Mouse (Mus musculus) stomach, postnatal 0 days (tissue): ENCODE measurements around the gene S100b. TPM values are rescaled to one million over a fixed set of nuclear protein-coding genes. Genes with fewer than 3 reads are reported as not detected.

ENCODE experiments used
- ATAC-seq: fragments of 200-750 bp; cut with Nextera tagmentation; 2 replicates; pipeline ENCODE4 v1.8.0; 2017; ENCODE audit not compliant: low FRiP score, low TSS enrichment
- DNase-seq: peaks from one replicate; pipeline ENCODE4 v3.0.0-alpha.2; 2016; ENCODE audit warnings: low spot score
- H3K27ac ChIP-seq: fragments of 300-500 bp; sonication (generic); replicated peaks from 2 replicates; pipeline ENCODE4 v1.5.1; 2014; ENCODE audit warnings: mild to moderate bottlenecking, control low read depth
- H3K27me3 ChIP-seq: fragments of 300-500 bp; sonication (generic); 2 replicates; pipeline ENCODE4 v1.6.1; 2014; ENCODE audit warnings: low read length; ENCODE audit not compliant: control insufficient read depth, insufficient read depth
- H3K36me3 ChIP-seq: fragments of 300-500 bp; sonication (generic); 2 replicates; pipeline ENCODE4 v1.6.1; 2014; ENCODE audit warnings: low read length, mixed read lengths; ENCODE audit not compliant: control insufficient read depth, insufficient read depth
- H3K4me1 ChIP-seq: fragments of 300-500 bp; sonication (generic); replicated peaks from 2 replicates; pipeline ENCODE4 v1.6.1; 2014; ENCODE audit warnings: antibody characterized with exemption; ENCODE audit not compliant: control insufficient read depth, insufficient read depth
- H3K4me2 ChIP-seq: fragments of 300-500 bp; sonication (generic); replicated peaks from 2 replicates; pipeline ENCODE4 v1.6.1; 2014; ENCODE audit warnings: low read depth, mild to moderate bottlenecking, control low read depth, moderate library complexity
- H3K4me3 ChIP-seq: fragments of 300-500 bp; sonication (generic); 2 replicates; pipeline ENCODE4 v1.5.1; 2014; ENCODE audit warnings: low read depth, low read length, control low read depth
- H3K9ac ChIP-seq: fragments of 300-500 bp; sonication (generic); 2 replicates; pipeline ENCODE4 v1.6.1; 2014; ENCODE audit warnings: mild to moderate bottlenecking, low read length, control low read depth, mixed read lengths
- H3K9me3 ChIP-seq: fragments of 300-500 bp; sonication (generic); 2 replicates; pipeline ENCODE4 v1.6.1; 2016; ENCODE audit warnings: low read length; ENCODE audit not compliant: control insufficient read depth
- CTCF ChIP-seq: IDR thresholded peaks from 2 replicates; pipeline ENCODE4 v1.5.1; 2016; ENCODE audit warnings: antibody characterized with exemption, low read depth, mild to moderate bottlenecking, moderate library complexity
- EP300 ChIP-seq: optimal IDR thresholded peaks from 2 replicates; pipeline ENCODE3; 2016; ENCODE audit warnings: antibody characterized with exemption
- WGBS: fragments of 180-500 bp; shearing (Covaris S2); extraction: QIAGEN DNeasy Blood & Tissue Kit; methylation state at CpG from one replicate; pipeline ENCODE4 v1.1.7; 2014; 5-methylcytosine and 5-hydroxymethylcytosine counted together
- microRNA counts: library from miRNA; unstranded; fragments of <30 nt; microRNA quantifications from one replicate; lab custom pipeline; 2015
- microRNA-seq: library from miRNA; unstranded; fragments of <30 nt; microRNA quantifications from one replicate; pipeline ENCODE4, GENCODE M21; 2016
- polyA plus RNA-seq: library from polyadenylated mRNA; unstranded; fragments of >200 nt; fragmentation: Nextera tagmentation; extraction: Ambion mirVana; gene quantifications from 2 replicates; pipeline ENCODE4 v1.2.1, GENCODE M21; 2015

The S100b gene
- polyA plus RNA-seq, 1 experiment from 2014 or later, result 2.1 TPM

DNA sequence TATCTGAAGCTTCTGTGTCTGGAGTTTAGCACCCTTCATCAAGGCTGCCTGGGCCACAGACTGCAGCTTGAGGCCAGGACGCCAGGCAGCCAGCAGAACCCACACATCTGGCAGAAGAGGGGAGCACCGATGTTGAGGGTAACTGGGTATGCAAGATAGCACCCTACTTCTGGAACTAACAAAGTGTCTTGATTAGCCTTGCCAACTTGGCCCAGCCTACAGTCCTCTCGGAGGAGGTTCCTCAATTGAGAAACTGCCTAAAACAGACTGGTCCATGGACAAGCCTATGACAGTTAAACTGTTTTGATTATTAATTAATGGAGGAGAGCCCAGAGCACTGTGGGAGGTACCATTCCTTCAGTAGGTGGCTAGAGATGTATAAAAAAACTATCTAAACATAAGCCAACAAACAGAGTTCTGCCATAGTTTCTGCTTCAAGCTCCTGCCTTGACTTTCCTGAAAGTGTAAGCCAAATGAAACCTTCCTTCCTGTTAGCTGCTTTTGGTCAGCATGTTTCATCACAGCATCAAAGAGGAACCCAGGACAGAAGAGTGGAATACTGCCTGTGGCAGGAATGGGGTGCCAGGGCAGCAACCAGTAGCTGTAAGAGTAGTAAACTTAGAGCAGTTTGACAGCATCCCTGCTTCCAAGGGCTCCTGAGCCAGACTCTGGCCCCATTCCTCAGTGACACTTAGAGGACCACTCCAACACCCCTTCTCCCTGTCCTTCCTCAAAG lies 36.5 kb downstream of the S100b start:
- Histone ChIP-seq H3K9ac (no peak overlapping the region), H3K4me2 (no peak overlapping the region), H3K4me1 (no peaks in the 10 kb centered on the region), H3K27me3 (no peaks in the 10 kb centered on the region), H3K9me3 (no peaks in the 10 kb centered on the region), H3K4me3 (no peak overlapping the region), H3K36me3 (peaks cover 32% of the 10 kb centered on the region), H3K27ac (no peak overlapping the region)
- no peak for ATAC-seq
- TF ChIP-seq CTCF (no peak), EP300 (no peak)
- DNase-seq, result no peak
- WGBS, result 76% methylated on average over 3 of the region's 3 CpGs

DNA sequence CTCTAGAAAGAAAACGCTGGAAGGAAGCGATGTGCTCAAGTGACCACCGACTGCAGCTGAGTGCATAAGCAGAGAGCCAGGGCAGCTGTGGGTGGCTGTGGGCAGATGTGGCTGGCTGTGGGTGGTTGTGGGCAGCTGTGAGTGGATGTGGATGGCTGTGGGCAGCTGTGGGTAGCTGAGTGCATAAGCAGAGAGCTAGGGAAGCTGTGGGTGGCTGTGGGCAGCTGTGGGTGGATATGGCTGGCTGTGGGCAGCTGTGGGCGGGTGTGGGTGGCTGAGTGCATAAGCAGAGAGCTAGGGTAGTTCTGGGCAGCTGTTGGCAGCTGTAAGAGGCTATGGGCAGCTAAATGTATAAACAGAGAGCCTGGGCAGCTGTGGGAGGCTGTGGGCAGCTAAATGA lies 39.6 kb downstream of the S100b start:
- WGBS, result 93% methylated on average over 4 of the region's 4 CpGs
- TF ChIP-seq EP300 (no peak), CTCF (no peak)
- Histone ChIP-seq H3K9ac (no peak overlapping the region; the same call in 1 of the 2 replicates), H3K36me3 (peaks cover 39% of the 10 kb centered on the region), H3K27me3 (no peaks in the 10 kb centered on the region), H3K4me2 (no peak overlapping the region), H3K27ac (no peak overlapping the region), H3K9me3 (no peaks in the 10 kb centered on the region), H3K4me3 (no peak overlapping the region), H3K4me1 (no peaks in the 10 kb centered on the region)
- DNase-seq, result no peak
- ATAC-seq, result no peak

DNA sequence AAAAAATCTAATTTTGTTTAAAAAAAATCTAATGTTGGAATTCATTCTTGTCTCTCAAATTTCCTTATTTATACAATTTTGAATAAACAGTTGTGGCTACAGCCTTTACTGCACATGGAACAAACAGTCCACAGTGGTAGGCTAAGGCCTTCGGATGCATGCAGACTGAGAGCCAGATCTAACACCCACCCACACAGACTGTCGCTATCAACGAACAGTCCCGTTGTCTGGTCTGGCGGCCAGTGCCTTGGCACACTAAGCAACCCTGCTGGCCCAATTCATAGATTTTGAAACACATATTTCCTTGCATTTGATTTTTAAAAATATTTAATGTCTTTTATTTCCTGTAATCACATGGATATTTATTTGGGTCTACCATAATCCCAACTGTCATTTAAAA lies 46.5 kb downstream of the S100b start:
- Histone ChIP-seq H3K27me3 (no peaks in the 10 kb centered on the region), H3K4me1 (no peaks in the 10 kb centered on the region), H3K4me2 (no peak overlapping the region), H3K27ac (no peak overlapping the region), H3K4me3 (no peak overlapping the region), H3K9ac (no peak overlapping the region), H3K9me3 (no peaks in the 10 kb centered on the region), H3K36me3 (peaks cover 26% of the 10 kb centered on the region)
- ATAC-seq (no peak), DNase-seq (no peak)
- TF ChIP-seq CTCF (no peak), EP300 (no peak)
- 84% methylated on average over 5 of the region's 5 CpGs for WGBS

DNA sequence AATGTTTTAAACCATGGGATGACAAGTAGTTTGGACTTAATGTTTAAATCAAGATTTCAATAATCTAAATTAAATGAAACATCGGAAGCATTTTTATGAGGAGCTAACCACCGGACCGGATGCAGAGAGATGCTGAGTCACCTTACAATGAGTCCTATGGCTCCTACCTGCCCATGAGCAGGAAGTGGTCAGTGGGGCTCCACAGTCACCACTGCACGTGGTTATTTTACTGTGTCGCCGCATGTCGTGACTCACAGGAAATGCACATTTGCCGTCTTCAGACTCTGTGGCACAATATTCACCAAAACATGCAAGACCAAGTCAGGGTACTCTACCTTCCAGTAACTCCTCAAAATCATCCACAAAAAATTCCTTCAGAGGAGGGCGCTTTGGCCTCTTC lies 53.1 kb downstream of the S100b start:
- H3K27me3 ChIP-seq, result no peaks in the 10 kb centered on the region
- no peaks in the 10 kb centered on the region for H3K9me3 ChIP-seq
- no peak overlapping the region for H3K9ac ChIP-seq
- H3K36me3 ChIP-seq, result peaks cover 3% of the 10 kb centered on the region; the same call in 1 of the 2 replicates
- 83% methylated on average over 9 of the region's 9 CpGs for WGBS
- no peak overlapping the region for H3K27ac ChIP-seq
- ATAC-seq, result no peak
- no peaks in the 10 kb centered on the region for H3K4me1 ChIP-seq
- no peak overlapping the region for H3K4me3 ChIP-seq
- no peak for DNase-seq
- TF ChIP-seq EP300 (no peak), CTCF (no peak)
- no peak overlapping the region for H3K4me2 ChIP-seq

MicroRNAs encoded within 50 kb of the gene (microRNA counts, 519-probe panel; counts per million panel counts)
- microRNA mmu-miR-678 (lab: Ali Mortazavi, UCI), result not detected

Small RNA genes within 50 kb of the gene (microRNA-seq; reads per million reads assigned to microRNA genes)
- not detected for gene Mir678

Other genes with a start within 250 kb of the S100b start
- gene Zfp280b, start 221.2 kb upstream of the S100b start, polyA plus RNA-seq, result 5.7 and 6.1 TPM in 2 replicates
- gene Slc5a4b, start 142.9 kb upstream of the S100b start, polyA plus RNA-seq, result 0.04 and 0.06 TPM in 2 replicates
- not detected in 2 replicates for gene Slc5a4a, start 106.4 kb upstream of the S100b start, polyA plus RNA-seq
- gene Prmt2, start 16.0 kb upstream of the S100b start, polyA plus RNA-seq, result 26.3 and 28.0 TPM in 2 replicates
- 4.0 and 4.5 TPM in 2 replicates for gene Dip2a, start 91.4 kb downstream of the S100b start, polyA plus RNA-seq
- 1.2 and 1.5 TPM in 2 replicates for gene AC141477.1, start 186.6 kb downstream of the S100b start, polyA plus RNA-seq
- 4.9 and 5.1 TPM in 2 replicates for gene Pcnt, start 188.9 kb downstream of the S100b start, polyA plus RNA-seq
- gene 2610028H24Rik, start 195.2 kb downstream of the S100b start, polyA plus RNA-seq, result 0.07 and 0.10 TPM in 2 replicates
- 22.7 and 24.4 TPM in 2 replicates for gene Mcm3ap, start 215.1 kb downstream of the S100b start, polyA plus RNA-seq
- 3.4 and 3.7 TPM in 2 replicates for gene Ybey, start 215.3 kb downstream of the S100b start, polyA plus RNA-seq